Mouse (Mus musculus) heart, postnatal 14 days (tissue): ENCODE measurements at regions not wholly inside any gene's neighbourhood (a gene's known extent, or its start where the extent isn't known, plus 50 kb on each side); places are given as distances from the start of the nearest gene placed in this dataset.

Experiments used
- DNase-seq, 2 experiments: peaks; one replicate each; pipeline ENCODE4 v3.0.0; 2021 to 2022
- intact Hi-C: fragments of 180-260 bp; cut with DNase I; formaldehyde crosslinking; loops from one replicate; pipeline ENCODE4 v1.15.1; 2025

GRCm38 (mm10) chr4:29133404-29134307, 320.7 kb downstream of the Epha7 start:
- intact Hi-C loops = no loop called here
- no peak for DNase-seq

- intact Hi-C loops = no loop called here
Measured at GRCm38 (mm10) chr4:29135685-29136385, 322.9 kb downstream of the Epha7 start.

DNA sequence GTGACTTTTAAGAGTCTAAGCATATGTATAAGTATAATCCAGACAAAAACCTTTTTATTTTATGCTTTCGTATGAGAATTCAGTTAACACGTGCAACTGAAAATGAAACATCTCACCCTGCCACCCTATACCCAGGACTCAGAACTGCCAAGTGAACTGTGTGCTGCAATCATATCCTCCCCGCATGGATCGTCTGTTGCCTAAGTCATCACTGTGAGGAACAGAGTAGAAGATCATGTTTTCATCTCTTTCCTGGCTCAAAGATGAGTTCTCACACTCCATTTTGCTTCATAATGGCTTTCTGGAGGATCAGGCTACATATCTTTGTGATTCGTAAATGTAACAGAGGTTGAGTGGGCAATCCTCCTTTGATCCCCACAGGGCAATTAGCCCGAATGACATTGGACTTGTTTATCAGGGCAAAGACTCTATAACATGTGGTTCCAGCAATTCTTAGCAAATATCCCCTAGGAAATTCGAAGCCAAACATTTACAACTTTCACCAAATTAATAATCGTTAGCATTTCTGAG, 325.9 kb downstream of the Epha7 start:
- DNase-seq = no peak
- intact Hi-C loops = no loop called here

More at GRCm38 (mm10) chr4:29135685-29136385, 322.9 kb downstream of the Epha7 start:
- no peak for DNase-seq

- intact Hi-C loops = no loop called here
- no peak for DNase-seq
Measured at GRCm38 (mm10) chr4:29143415-29143814, 330.5 kb downstream of the Epha7 start.

- intact Hi-C loops = no loop called here
- DNase-seq = no peak
Measured at GRCm38 (mm10) chr4:29145242-29145641, 332.3 kb downstream of the Epha7 start.

DNA sequence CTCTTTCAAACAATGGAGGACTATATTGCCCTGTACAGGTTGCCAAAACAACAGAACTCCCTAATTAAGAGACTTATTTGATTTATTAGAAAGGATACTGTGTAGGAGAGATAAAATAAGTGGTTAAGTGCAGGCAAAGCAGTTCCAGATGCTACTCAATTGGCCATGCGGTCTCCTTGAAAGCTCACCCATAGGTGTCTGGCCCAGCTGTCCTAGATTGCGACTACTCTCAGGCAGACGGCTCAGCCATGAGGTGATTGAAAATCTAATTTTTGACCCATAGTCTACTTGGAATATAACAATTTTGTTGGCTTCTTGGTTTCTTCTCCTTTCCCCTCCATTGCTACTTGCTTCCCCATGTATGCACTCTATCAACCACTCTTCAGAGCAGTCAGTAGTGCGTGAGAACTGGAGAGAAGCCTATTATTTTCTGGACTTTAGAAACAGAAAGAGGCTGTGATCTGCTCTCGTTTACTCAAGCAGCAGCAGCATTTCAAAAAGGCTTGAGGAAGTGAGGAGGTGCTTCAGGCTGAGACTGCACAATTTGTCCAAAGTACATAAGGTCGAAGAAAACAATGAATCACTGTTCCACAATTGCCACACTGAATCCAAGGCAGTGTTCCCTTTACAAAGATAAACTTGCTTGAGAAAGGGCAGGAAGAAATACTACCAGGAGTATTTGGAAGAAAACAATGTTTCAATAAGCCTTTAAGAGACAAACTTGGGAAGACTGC, 339.4 kb downstream of the Epha7 start:
- no peak for DNase-seq
- intact Hi-C loops = no loop called here

- no peak for DNase-seq
- intact Hi-C loops = no loop called here
Measured at GRCm38 (mm10) chr4:29182494-29182893, 369.6 kb downstream of the Epha7 start.

DNA sequence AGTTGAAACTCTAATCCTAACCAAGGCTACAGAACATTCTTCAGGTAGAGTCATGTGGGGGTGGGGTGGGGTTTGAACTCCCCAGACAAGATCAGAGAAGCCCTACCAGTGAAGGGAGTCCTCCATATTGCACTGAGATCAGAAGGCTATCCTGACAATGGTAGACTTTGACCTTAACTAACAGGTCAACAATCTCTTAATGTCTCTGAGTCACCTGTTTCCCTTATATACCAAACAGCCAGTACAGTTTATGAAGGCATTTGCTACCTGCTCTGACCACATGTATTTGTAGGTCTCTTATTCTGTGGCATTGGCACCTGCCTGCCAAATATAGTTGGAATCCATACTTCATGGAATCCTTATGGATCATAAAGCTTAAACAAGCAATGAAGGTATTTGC, 370.5 kb downstream of the Epha7 start:
- intact Hi-C loops = no loop called here
- no peak for DNase-seq

DNA sequence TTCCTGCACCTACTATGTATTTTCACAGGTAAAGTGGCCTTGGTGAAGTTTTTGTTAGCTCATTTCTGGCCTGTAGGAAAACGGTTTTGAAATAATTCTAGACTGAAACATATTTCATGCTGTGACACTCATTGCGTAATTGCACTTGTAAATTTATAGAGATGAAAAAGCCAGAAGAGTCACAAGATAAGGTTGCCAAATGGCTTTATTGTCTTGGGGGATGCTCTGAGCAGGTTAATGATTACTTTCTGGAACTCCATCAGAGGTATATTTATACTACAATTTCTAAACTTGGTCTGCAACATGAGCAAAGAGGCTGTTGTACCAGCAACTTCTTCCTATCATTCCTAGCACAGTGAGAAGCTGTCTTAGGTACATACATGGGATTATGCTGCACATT, 370.9 kb downstream of the Epha7 start:
- DNase-seq = no peak

GRCm38 (mm10) chr4:29200976-29201375, 388.0 kb downstream of the Epha7 start:
- no peak for DNase-seq
- intact Hi-C loops = no loop called here

More for the DNA sequence above, 370.9 kb downstream of the Epha7 start:
- intact Hi-C loops = no loop called here
